Mouse (Mus musculus) testis, adult 2 months (tissue): ENCODE results near the gene Hamp2. TPM values are rescaled to one million over a fixed set of nuclear protein-coding genes. Genes with fewer than 3 reads are reported as not detected.

Experiments
- H3K27ac ChIP-seq: fragments of 200-500 bp; 2 replicates; pipeline ENCODE4 v1.5.1; 2012; ENCODE audit warnings: low read depth, low read length; ENCODE audit not compliant: control insufficient read depth, insufficient read depth
- H3K27me3 ChIP-seq: fragments of 200-500 bp; 2 replicates; pipeline ENCODE4 v1.6.1; 2012; ENCODE audit warnings: mild to moderate bottlenecking, low read length, moderate library complexity; ENCODE audit not compliant: control insufficient read depth, insufficient read depth
- H3K36me3 ChIP-seq: fragments of 200-500 bp; 2 replicates; pipeline ENCODE4 v1.6.1; 2012; ENCODE audit warnings: mild to moderate bottlenecking, low read length; ENCODE audit not compliant: control insufficient read depth, insufficient read depth
- H3K4me1 ChIP-seq: fragments of 200-500 bp; 2 replicates; pipeline ENCODE4 v1.6.1; 2012; ENCODE audit warnings: low read length; ENCODE audit not compliant: control insufficient read depth, insufficient read depth
- H3K4me3 ChIP-seq: fragments of 200-500 bp; 2 replicates; pipeline ENCODE4 v1.5.1; 2012; ENCODE audit warnings: low read depth, mild to moderate bottlenecking, low read length, moderate library complexity, mixed read lengths; ENCODE audit not compliant: control insufficient read depth
- CTCF ChIP-seq: fragments of 200-500 bp; IDR thresholded peaks from 2 replicates; pipeline ENCODE4 v1.5.1; 2012; ENCODE audit warnings: low read depth, mild to moderate bottlenecking, inconsistent platforms, low read length, moderate library complexity; ENCODE audit not compliant: control insufficient read depth, insufficient read depth, insufficient replicate concordance
- POLR2A ChIP-seq: fragments of 200-500 bp; IDR thresholded peaks from 2 replicates; pipeline ENCODE4 v1.6.1; 2012; ENCODE audit warnings: low read depth, mild to moderate bottlenecking, inconsistent platforms, low read length, moderate library complexity; ENCODE audit not compliant: control insufficient read depth
- polyA plus RNA-seq: library from polyadenylated mRNA; depleted of rRNA; stranded (reverse); fragments of >200 nt; gene quantifications from 2 replicates; pipeline ENCODE4 v1.2.3, GENCODE M21; 2012; rRNA removed

Hamp2 gene
- polyA plus RNA-seq, 1 experiment: 1.5 TPM

DNA sequence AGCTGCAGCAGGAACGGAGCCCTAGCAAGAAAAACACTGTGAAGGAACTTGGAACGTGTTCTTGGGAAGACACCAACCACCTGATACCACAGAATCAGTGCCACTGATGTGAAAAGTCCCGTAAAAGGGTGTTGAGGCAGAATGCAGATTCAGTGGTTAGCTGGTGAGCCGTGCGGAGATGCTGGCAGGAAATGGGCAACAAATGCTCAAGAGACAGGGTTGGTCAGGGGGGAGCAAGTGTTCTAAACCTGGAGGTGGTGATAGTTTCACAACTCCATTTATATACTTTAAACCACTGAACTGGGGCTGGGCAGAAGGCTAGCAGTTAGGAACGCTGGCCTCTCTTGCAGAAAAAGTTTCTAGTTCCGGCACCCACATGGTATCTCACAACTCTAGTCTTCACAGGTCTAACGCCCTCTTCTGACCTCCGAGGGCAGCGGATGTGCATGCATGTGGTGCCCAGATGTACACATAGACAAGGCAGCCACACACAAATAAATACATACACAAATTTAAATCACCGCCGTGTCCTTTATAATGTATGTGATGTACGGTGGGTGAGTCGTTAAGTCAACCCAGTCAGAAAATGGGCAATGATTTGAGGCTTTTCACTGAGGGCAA is 36.8 kb downstream of the Hamp2 start:
- Histone ChIP-seq H3K27ac (no peak overlapping the region), H3K4me3 (no peak overlapping the region), H3K27me3 (no peaks in the 10 kb centered on the region), H3K36me3 (no peaks in the 10 kb centered on the region), H3K4me1 (peaks cover 4% of the 10 kb centered on the region; the same call in 1 of the 2 replicates)
- TF ChIP-seq CTCF (no peak), POLR2A (no peak)

DNA sequence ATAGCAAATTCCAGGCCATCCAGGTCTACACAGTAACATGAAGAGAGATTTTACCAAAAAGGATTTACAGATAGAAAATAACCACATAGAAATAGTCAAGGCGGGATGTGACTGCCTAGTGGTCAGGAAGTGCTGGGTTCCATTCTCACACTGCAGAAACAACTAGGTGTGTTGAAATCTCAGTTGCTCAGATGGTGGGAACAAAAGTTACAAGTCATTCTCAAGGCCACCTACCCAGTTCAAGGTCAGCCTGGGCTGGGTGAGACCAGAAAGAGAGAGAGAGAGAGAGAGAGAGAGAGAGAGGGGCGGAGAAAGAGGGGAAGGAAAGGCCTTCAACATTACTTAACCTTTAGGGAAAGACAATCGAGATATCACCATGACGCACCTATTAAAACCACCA is 37.6 kb downstream of the Hamp2 start:
- no peak overlapping the region for H3K4me3 ChIP-seq
- no peak for TF ChIP-seq CTCF
- no peak for TF ChIP-seq POLR2A
- H3K4me1 ChIP-seq: peaks cover 2% of the 10 kb centered on the region; the same call in 1 of the 2 replicates
- no peak overlapping the region for H3K27ac ChIP-seq
- no peaks in the 10 kb centered on the region for H3K27me3 ChIP-seq
- H3K36me3 ChIP-seq: no peaks in the 10 kb centered on the region

DNA sequence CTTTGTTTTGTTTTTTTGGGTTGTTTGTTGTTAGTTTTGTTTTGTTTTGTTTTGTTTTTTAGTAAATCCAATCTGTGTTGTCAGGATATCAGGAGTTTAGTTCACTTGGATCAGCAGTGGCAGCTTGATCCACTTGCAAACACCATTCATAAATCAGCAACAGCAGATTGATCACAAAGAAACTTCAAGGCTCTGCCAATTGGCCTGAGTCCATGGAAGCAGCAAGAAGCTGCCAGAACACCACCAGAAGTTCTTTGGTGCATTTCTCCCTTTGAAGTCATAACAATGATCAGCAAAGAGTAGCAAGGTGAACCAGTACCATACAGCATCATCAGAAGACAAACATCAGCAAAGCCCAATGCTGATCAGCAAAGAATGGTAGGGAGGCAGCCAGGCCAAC is 40.4 kb downstream of the Hamp2 start:
- no peak overlapping the region for H3K4me3 ChIP-seq
- no peaks in the 10 kb centered on the region for H3K27me3 ChIP-seq
- no peaks in the 10 kb centered on the region for H3K36me3 ChIP-seq
- H3K27ac ChIP-seq: no peak overlapping the region
- TF ChIP-seq CTCF: no peak
- no peak for TF ChIP-seq POLR2A
- no peaks in the 10 kb centered on the region for H3K4me1 ChIP-seq

DNA sequence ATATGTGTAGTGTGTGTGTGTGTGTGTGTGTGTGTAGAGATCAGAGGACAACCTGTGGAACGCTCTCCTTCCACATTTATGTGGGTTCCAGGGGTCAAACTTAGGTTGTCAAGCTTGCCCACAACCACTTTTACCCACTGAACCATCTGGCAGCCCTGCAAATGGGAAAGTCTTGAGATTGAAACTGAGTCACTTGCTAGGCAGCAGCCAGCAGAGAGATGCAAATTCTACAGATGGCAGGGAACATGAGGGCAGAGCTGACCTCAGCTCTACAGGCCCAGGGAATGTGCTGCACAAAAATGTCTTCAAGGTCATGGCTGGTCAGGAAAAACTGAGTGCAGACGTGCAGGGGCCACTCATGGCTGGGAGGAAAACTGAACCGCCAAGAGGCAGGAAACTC is 43.1 kb downstream of the Hamp2 start:
- TF ChIP-seq CTCF (no peak), POLR2A (no peak)
- Histone ChIP-seq H3K4me1 (no peaks in the 10 kb centered on the region), H3K27me3 (no peaks in the 10 kb centered on the region), H3K27ac (no peak overlapping the region), H3K4me3 (no peak overlapping the region), H3K36me3 (no peaks in the 10 kb centered on the region)

DNA sequence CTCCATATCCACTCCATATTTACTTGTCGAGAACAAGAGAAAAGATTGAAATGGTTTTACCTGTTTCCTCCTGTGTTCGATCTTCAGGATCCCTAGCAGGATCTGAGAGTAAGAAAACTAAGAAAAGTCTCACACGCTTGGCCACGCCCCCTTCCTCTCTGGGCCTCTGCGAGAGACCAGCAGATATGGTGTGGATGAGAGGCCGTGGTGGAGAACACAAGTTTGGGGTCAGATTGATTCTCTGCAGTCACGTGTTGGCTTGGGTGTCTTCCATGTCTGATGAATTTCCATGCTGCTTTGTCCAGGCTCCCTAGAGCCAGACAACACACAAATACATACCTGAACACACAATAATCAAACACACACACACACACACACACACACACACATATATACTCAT is 44.3 kb downstream of the Hamp2 start, which contains the start of gene Cd22:
TSS of gene Cd22 (minus strand) at position 167 of the 400 bp plus-strand sequence.
- H3K27ac ChIP-seq: no peak within 1 kb of the TSS
- TF ChIP-seq POLR2A (no peak), CTCF (no peak)
- no peaks in the 10 kb centered on the region for H3K36me3 ChIP-seq
- no peaks in the 10 kb centered on the region for H3K27me3 ChIP-seq
- no peaks in the 10 kb centered on the region for H3K4me1 ChIP-seq
- H3K4me3 ChIP-seq: no peak within 1 kb of the TSS

DNA sequence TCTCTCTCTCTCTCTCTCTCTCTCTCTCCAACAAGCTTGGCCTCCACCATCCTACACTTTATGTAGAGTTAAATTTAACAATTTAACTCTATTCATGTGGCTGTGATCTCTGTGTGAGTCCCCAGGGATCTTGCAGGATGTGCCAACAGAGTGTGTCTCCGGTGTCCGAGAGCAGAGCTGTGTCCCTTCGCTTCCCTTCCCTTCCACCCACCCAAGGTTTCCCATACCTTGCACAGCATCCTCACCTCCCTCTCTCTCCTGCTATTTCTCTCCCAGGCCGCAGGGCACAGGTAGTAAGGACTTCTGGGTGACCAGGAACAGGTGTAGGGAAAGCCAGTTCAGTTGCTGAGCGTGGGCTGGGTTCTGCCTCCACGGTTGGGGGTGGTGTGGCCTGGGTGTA is 45.5 kb downstream of the Hamp2 start:
- Histone ChIP-seq H3K4me3 (no peak overlapping the region), H3K36me3 (no peaks in the 10 kb centered on the region), H3K27me3 (no peaks in the 10 kb centered on the region), H3K4me1 (no peaks in the 10 kb centered on the region), H3K27ac (no peak overlapping the region)
- TF ChIP-seq CTCF: no peak
- TF ChIP-seq POLR2A: no peak

DNA sequence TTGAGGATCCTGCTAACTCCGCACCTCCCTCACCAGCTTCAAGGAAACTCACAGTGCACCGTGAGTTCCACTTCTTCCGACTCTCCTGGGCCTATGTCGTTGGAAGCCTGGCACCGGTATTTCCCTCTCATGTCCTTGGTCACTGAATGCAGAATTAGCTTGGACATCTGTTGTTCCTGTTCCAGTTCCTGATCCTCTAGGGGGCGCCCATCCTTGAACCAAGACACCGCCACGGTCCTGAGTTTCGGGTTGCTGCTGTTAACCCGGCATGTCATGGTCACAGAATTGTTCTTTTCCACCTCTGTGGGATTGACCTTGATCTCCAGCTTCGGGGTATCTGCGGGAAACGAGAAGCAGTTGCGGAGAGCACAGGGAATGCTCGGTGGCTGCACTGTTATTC is 51.4 kb downstream of the Hamp2 start:
- no peak for TF ChIP-seq POLR2A
- TF ChIP-seq CTCF: peak; percentile 57
- Histone ChIP-seq H3K36me3 (no peaks in the 10 kb centered on the region), H3K4me3 (peak overlapping the region; percentile 51)

More for the DNA sequence above, 51.4 kb downstream of the Hamp2 start:
- Histone ChIP-seq H3K27ac (no peak overlapping the region), H3K4me1 (peaks cover 5% of the 10 kb centered on the region), H3K27me3 (no peaks in the 10 kb centered on the region)

Other genes starting within 250 kb of the Hamp2 start
- 88.8 and 103 TPM in 2 replicates for gene 2200002J24Rik, start 225.8 kb downstream of the Hamp2 start, polyA plus RNA-seq
- 2.7 TPM in 2 replicates for gene Atp4a, start 212.5 kb downstream of the Hamp2 start, polyA plus RNA-seq
- gene Tmem147, start 195.1 kb downstream of the Hamp2 start, polyA plus RNA-seq: 161 and 171 TPM in 2 replicates
- gene Gapdhs, start 181.0 kb downstream of the Hamp2 start, polyA plus RNA-seq: 4,298 and 4,420 TPM in 2 replicates
- 4.6 and 4.7 TPM in 2 replicates for gene Sbsn, start 173.2 kb downstream of the Hamp2 start, polyA plus RNA-seq
- gene Dmkn, start 160.9 kb downstream of the Hamp2 start, polyA plus RNA-seq: 7.1 and 9.2 TPM in 2 replicates
- gene Krtdap, start 136.8 kb downstream of the Hamp2 start, polyA plus RNA-seq: 0.41 TPM in 1 of 2 replicates, not detected in the other
- 0.09 and 0.14 TPM in 2 replicates for gene Ffar2, start 100.9 kb downstream of the Hamp2 start, polyA plus RNA-seq
- gene Ffar3, start 68.5 kb downstream of the Hamp2 start, polyA plus RNA-seq: not detected in 2 replicates
- 0.55 and 0.62 TPM in 2 replicates for gene Ffar1, start 63.1 kb downstream of the Hamp2 start, polyA plus RNA-seq
- gene Cd22, start 44.3 kb downstream of the Hamp2 start, polyA plus RNA-seq: 0.08 and 0.41 TPM in 2 replicates
- gene Mag, start 9.8 kb downstream of the Hamp2 start, polyA plus RNA-seq: 18.2 and 21.3 TPM in 2 replicates
- gene Hamp, start 19.4 kb upstream of the Hamp2 start, polyA plus RNA-seq: not detected in 2 replicates
- gene Usf2, start 32.1 kb upstream of the Hamp2 start, polyA plus RNA-seq: 27.0 and 31.3 TPM in 2 replicates
- 24.4 and 30.2 TPM in 2 replicates for gene Lsr, start 48.8 kb upstream of the Hamp2 start, polyA plus RNA-seq
- gene Fam187b, start 49.1 kb upstream of the Hamp2 start, polyA plus RNA-seq: 524 and 525 TPM in 2 replicates
- gene Fxyd5, start 117.8 kb upstream of the Hamp2 start, polyA plus RNA-seq: 8.3 and 12.1 TPM in 2 replicates
- gene Fxyd7, start 126.8 kb upstream of the Hamp2 start, polyA plus RNA-seq: 1.3 and 1.6 TPM in 2 replicates
- 94.7 and 104 TPM in 2 replicates for gene Fxyd1, start 132.5 kb upstream of the Hamp2 start, polyA plus RNA-seq
- gene Lgi4, start 134.7 kb upstream of the Hamp2 start, polyA plus RNA-seq: 2.0 TPM in 2 replicates
- 0.64 and 6.4 TPM in 2 replicates for gene Fxyd3, start 152.0 kb upstream of the Hamp2 start, polyA plus RNA-seq
- gene Hpn, start 190.6 kb upstream of the Hamp2 start, polyA plus RNA-seq: 0.73 and 2.1 TPM in 2 replicates
- gene Scn1b, start 202.3 kb upstream of the Hamp2 start, polyA plus RNA-seq: 1.4 and 1.8 TPM in 2 replicates
- 35.1 and 35.3 TPM in 2 replicates for gene Gramd1a, start 231.2 kb upstream of the Hamp2 start, polyA plus RNA-seq